In genomic region chr2:128686921-128687557, GRCm38 (mm10) we compare ENCODE assay signal across 8 mouse cellular contexts. TPM values are rescaled to one million over a fixed set of nuclear protein-coding genes. Genes with fewer than 3 reads are reported as not detected.
DNase-seq lines count a peak whose midpoint lies in the region; ATAC-seq lines count a peak whose summit lies in the region.

Gene Anapc1, minus strand, starts transcription at chr2:128687391.

- WGBS in hindbrain, embryonic 16.5 days, result under 1% methylated on average over 58 of the region's 58 CpGs
- WGBS in macrophage (ENCODE audit: missing documents), result 1% methylated on average over 53 of the region's 58 CpGs

- DNase-seq in T-cell, adult 2 months (ENCODE audit: low spot score), result peak; percentile 89
- peak; percentile 88 to 90 for DNase-seq in cerebellum, postnatal 36 days
- DNase-seq in gastrocnemius, adult 18-20 months (ENCODE audit: low spot score), result peak; percentile 87
- peak; percentile 91 to 92 for DNase-seq in left cerebral cortex, adult 18-20 months (ENCODE audit: low spot score in 2 of 2)
- peak; percentile 93 for DNase-seq in right cerebral cortex, adult 18-20 months
- DNase-seq in urinary bladder, postnatal 10 days (ENCODE audit: low spot score), result peak; percentile 51

- peak; percentile 99 for ATAC-seq in hindbrain, embryonic 16.5 days

- H3K9me3 ChIP-seq in hindbrain, embryonic 16.5 days (ENCODE audit: control insufficient read depth, low read length), result no peaks in the 10 kb centered on the region

- peak within 1 kb of the TSS; percentile 81 for H3K27ac ChIP-seq in hindbrain, embryonic 16.5 days (ENCODE audit: low read depth, low read length)
- H3K27ac ChIP-seq in macrophage, result peak within 1 kb of the TSS; percentile 47

- H3K4me2 ChIP-seq in hindbrain, embryonic 16.5 days (ENCODE audit: low read length), result peak within 1 kb of the TSS; percentile 70

- H3K9ac ChIP-seq in hindbrain, embryonic 16.5 days (ENCODE audit: low read depth, low read length), result peak within 1 kb of the TSS; percentile 98

- H3K36me3 ChIP-seq in hindbrain, embryonic 16.5 days (ENCODE audit: control insufficient read depth, insufficient read depth, low read length), result peaks cover 6% of the 10 kb centered on the region; the same call in 1 of the 2 replicates
- H3K36me3 ChIP-seq in macrophage (ENCODE audit: inconsistent target), result peaks cover 14% of the 10 kb centered on the region; the same call in 1 of the 2 replicates

- peaks cover 39% of the 10 kb centered on the region for H3K79me2 ChIP-seq in macrophage (ENCODE audit: inconsistent target)

- peaks cover 17% of the 10 kb centered on the region for H3K4me1 ChIP-seq in hindbrain, embryonic 16.5 days (ENCODE audit: control insufficient read depth, insufficient read depth, low read depth, low read length)

- H3K4me3 ChIP-seq in hindbrain, embryonic 16.5 days (ENCODE audit: low read length), result peak within 1 kb of the TSS; percentile 93
- peak within 1 kb of the TSS; percentile 71 for H3K4me3 ChIP-seq in macrophage (ENCODE audit: inconsistent target)

- no peaks in the 10 kb centered on the region for H3K27me3 ChIP-seq in hindbrain, embryonic 16.5 days (replicated peaks; ENCODE audit: control insufficient read depth, insufficient read depth, low read length)

RNA-seq across cellular contexts. Expression of gene Anapc1, which starts in this region (rescaled TPM):
- 10 to 100 TPM; 30.0 to 31.1 TPM for total RNA-seq in gastrocnemius, adult 18-20 months (2021)
- polyA plus RNA-seq in hindbrain, embryonic 16.5 days (2015; fragmentation: Nextera tagmentation; extraction: Ambion mirVana), result 36.6 and 40.7 TPM in 2 replicates
- total RNA-seq in left cerebral cortex, adult 18-20 months (2021), result 10 to 100 TPM; 54.6 to 57.0 TPM
- 100 to 1,000 TPM; 127 to 407 (median 303) TPM for total RNA-seq in macrophage (2018; cell fraction: chromatin; rRNA removed)
- total RNA-seq in macrophage (2018; cell fraction: cytosol; rRNA removed), result 10 to 100 TPM; 26.2 to 60.7 (median 37.9) TPM
- 100 to 1,000 TPM in 21 of 26 experiments, 10 to 100 TPM in 5; 52.2 to 281 (median 124) TPM for total RNA-seq in macrophage (2018; cell fraction: nucleus; rRNA removed)
- 34.0 to 41.8 TPM (median 34.7 TPM) in 3 replicates for polyA plus RNA-seq in macrophage (2018)

Comparison
In these comparisons a context has a peak if more than half of its experiments do, and no peak if none do; other contexts are left out.
1. Peak in every context shown above with its lines: DNase-seq, ATAC-seq, H3K4me3 ChIP-seq and H3K27ac ChIP-seq.